Mouse (Mus musculus) limb, embryonic 15.5 days (tissue): ENCODE data around the gene H2-T23. TPM values are rescaled to one million over a fixed set of nuclear protein-coding genes. Genes with fewer than 3 reads are reported as not detected.
"Not testable (repeated sequence)": the region's sequence is repeated elsewhere in the genome, so short reads cannot be mapped to it uniquely, and the experiment has no call there.

ENCODE experiments used
- ATAC-seq: fragments of 200-750 bp; cut with Nextera tagmentation; 2 replicates; pipeline ENCODE4 v1.8.0; 2017; ENCODE audit warnings: low read depth, moderate TSS enrichment; ENCODE audit not compliant: insufficient number of reproducible peaks, low FRiP score, low TSS enrichment
- H3K27ac ChIP-seq: fragments of 300-500 bp; sonication (generic); 2 replicates; pipeline ENCODE4 v1.5.1; 2015; ENCODE audit warnings: moderate library complexity, mild to moderate bottlenecking, inconsistent platforms
- H3K27me3 ChIP-seq: fragments of 300-500 bp; sonication (generic); 2 replicates; pipeline ENCODE4 v1.6.1; 2015; ENCODE audit warnings: inconsistent platforms
- H3K36me3 ChIP-seq: fragments of 300-500 bp; sonication (generic); 2 replicates; pipeline ENCODE4 v1.6.1; 2015; ENCODE audit warnings: inconsistent platforms
- H3K4me1 ChIP-seq: fragments of 300-500 bp; sonication (generic); 2 replicates; pipeline ENCODE4 v1.6.1; 2015; ENCODE audit warnings: inconsistent platforms
- H3K4me2 ChIP-seq: fragments of 300-500 bp; sonication (generic); 2 replicates; pipeline ENCODE4 v1.6.1; 2015; ENCODE audit warnings: mild to moderate bottlenecking, inconsistent platforms
- H3K4me3 ChIP-seq: fragments of 300-500 bp; sonication (generic); 2 replicates; pipeline ENCODE4 v1.5.1; 2015; ENCODE audit warnings: mild to moderate bottlenecking, inconsistent platforms
- H3K9ac ChIP-seq: fragments of 300-500 bp; sonication (generic); 2 replicates; pipeline ENCODE4 v1.6.1; 2015; ENCODE audit warnings: inconsistent platforms
- H3K9me3 ChIP-seq: fragments of 300-500 bp; sonication (generic); 2 replicates; pipeline ENCODE4 v1.6.1; 2016; ENCODE audit warnings: inconsistent platforms
- WGBS: fragments of 180-500 bp; shearing (Covaris S2); methylation state at CpG from one replicate; pipeline ENCODE4 v1.1.7; 2015; 5-methylcytosine and 5-hydroxymethylcytosine counted together
- polyA plus RNA-seq: library from polyadenylated mRNA; unstranded; fragments of >200 nt; fragmentation: Nextera tagmentation; extraction: Ambion mirVana; gene quantifications from 2 replicates; pipeline ENCODE4 v1.2.1, GENCODE M21; 2015

The H2-T23 gene
- polyA plus RNA-seq, 1 experiment from 2014 or later: 19.2 TPM

- H3K4me3 ChIP-seq: peak overlapping the region; percentile 51
- H3K4me1 ChIP-seq: peaks cover 10% of the 10 kb centered on the region; the same call in 1 of the 2 replicates
- H3K9me3 ChIP-seq, H3K27ac ChIP-seq, H3K36me3 ChIP-seq, H3K27me3 ChIP-seq: not testable (repeated sequence)
- H3K9ac ChIP-seq: peak overlapping the region; percentile 39; the same call in 1 of the 2 replicates
- 2% methylated on average over 40 of the region's 40 CpGs for WGBS
- ATAC-seq: 0 out of 2 replicates have a peak, but pooled peaks have one; percentile 30
- H3K4me2 ChIP-seq: peak overlapping the region; percentile 90
These were observed 898 bp downstream of the H2-T23 start for GRCm38 (mm10) chr17:36031583-36032331.

DNA sequence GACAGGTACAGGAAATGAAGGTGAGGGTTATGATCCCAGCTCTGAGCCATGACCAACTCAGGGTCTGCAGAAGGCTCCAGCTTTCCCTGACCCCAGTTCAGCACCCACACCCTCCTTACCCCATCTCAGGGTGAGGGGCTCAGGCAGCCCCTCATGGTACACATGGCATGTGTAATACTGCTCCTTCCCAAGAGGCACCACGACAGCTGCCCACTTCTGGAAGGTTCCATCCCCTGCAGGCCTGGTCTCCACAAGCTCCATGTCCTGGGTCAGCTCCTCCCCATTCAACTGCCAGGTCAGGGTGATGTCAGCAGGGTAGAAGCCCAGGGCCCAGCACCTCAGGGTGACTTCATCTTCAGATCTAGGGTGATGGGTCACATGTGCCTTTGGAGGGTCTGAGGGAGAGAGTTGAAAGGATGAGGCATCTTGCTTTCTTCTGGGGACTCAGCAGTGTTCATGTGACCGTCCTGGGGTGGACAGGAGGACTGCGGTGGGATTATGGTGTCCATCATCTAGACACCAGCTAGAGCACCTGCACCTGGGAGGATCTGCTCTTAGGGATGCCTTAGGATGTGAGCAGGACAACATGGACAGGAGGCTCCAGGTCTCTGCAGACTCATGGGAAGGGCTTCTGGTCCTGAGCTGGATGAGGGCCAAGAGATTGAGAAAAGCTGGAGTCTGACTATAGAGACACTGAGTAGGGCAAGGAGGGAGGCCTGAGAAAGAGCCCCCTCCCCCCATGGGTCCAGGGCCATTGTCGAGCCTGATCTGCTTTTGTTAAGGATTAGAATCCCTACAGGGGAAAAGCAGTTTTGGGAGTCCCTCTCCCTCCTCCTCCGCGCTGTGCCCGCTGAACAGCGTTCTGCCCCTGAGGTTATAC lies 1.7 kb downstream of the H2-T23 start:
- peak overlapping the region; percentile 51 for H3K4me3 ChIP-seq
- not testable (repeated sequence) for ATAC-seq, H3K27ac ChIP-seq, H3K9me3 ChIP-seq, H3K36me3 ChIP-seq, H3K9ac ChIP-seq, H3K27me3 ChIP-seq
- peak overlapping the region; percentile 90 for H3K4me2 ChIP-seq
- 38% methylated on average over 8 of the region's 8 CpGs for WGBS
- peaks cover 10% of the 10 kb centered on the region; the same call in 1 of the 2 replicates for H3K4me1 ChIP-seq

GRCm38 (mm10) chr17:36030046-36030702 lies 2.5 kb downstream of the H2-T23 start:
- H3K27me3 ChIP-seq, H3K4me3 ChIP-seq, ATAC-seq, H3K36me3 ChIP-seq, H3K27ac ChIP-seq, H3K9me3 ChIP-seq, H3K9ac ChIP-seq, H3K4me2 ChIP-seq: not testable (repeated sequence)
- 73% methylated on average over 4 of the region's 4 CpGs for WGBS
- peaks cover 10% of the 10 kb centered on the region; the same call in 1 of the 2 replicates for H3K4me1 ChIP-seq

DNA sequence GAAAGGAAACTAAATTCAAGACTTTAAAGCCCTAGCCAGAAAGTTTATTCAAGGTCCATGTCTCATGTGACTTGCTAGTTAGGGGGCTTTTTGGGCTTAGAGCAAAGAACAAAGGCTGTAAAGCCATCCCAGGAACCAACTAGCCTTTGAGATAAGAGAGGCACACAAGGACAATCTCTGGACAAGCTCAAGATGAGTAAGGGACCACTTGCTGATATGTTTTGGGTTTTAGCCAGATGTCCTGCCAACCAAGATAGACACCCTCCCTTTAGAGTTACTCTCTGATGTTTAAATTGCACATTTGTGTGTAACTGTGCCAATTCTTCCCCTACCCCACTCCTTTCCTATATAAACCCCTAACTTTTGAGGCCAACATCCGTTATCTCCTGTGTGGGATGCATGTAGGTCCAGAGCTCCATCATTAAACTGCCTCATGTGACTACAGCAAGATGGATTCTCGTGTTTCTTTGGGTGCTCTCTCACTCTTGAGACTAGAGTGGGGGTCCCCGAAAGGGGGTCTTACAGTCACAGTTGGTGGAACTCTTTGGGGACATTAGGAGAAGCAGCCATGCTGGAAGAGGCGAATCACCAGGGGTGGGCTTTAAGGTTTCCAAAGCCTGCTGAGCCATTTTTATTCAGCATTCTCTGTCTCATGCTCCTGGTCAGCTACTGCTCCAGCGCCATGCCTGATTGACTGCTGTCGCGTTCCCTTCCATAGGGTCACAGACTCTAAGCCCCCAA lies 3.6 kb downstream of the H2-T23 start:
- Histone ChIP-seq H3K27me3 (no peaks in the 10 kb centered on the region), H3K27ac (no peak overlapping the region), H3K9me3 (no peaks in the 10 kb centered on the region), H3K9ac (no peak overlapping the region), H3K4me1 (peaks cover 14% of the 10 kb centered on the region; the same call in 1 of the 2 replicates), H3K36me3 (no peaks in the 10 kb centered on the region), H3K4me2 (no peak overlapping the region), H3K4me3 (no peak overlapping the region)
- WGBS: 86% methylated on average over 7 of the region's 7 CpGs
- no peak for ATAC-seq

- H3K4me3 ChIP-seq: no peak overlapping the region
- H3K27me3 ChIP-seq: no peaks in the 10 kb centered on the region
- H3K36me3 ChIP-seq: no peaks in the 10 kb centered on the region
- H3K27ac ChIP-seq: no peak overlapping the region
- H3K4me2 ChIP-seq: no peak overlapping the region
- no peaks in the 10 kb centered on the region for H3K9me3 ChIP-seq
- 86% methylated on average over 4 of the region's 4 CpGs for WGBS
- H3K9ac ChIP-seq: no peak overlapping the region
- peaks cover 20% of the 10 kb centered on the region for H3K4me1 ChIP-seq
- ATAC-seq: no peak
These were observed 5.0 kb downstream of the H2-T23 start for GRCm38 (mm10) chr17:36027663-36028062.

DNA sequence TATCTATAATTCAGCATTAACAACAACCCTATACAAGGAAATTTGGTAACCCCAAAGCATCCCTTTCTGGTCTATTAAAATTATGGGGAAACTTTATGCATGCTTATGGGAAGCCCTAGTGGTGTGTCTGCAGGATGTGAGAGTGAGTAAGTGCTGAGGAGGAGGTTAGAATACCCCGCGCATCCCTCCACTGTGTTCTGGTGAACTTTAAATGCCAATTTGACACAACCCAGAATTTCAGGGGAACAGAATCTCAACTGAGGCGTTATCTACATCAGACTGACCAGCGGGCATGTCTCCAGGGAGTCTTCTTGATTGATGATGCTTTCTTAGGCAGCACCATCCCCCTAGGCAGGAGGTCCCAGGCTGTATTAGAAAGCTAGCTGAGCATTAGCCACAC lies 6.8 kb downstream of the H2-T23 start:
- Histone ChIP-seq H3K4me2 (no peak overlapping the region), H3K36me3 (no peaks in the 10 kb centered on the region), H3K27me3 (no peaks in the 10 kb centered on the region), H3K9me3 (no peaks in the 10 kb centered on the region), H3K4me1 (peaks cover 10% of the 10 kb centered on the region), H3K27ac (no peak overlapping the region), H3K9ac (no peak overlapping the region), H3K4me3 (no peak overlapping the region)
- ATAC-seq: no peak
- WGBS: 85% methylated on average over 4 of the region's 4 CpGs

DNA sequence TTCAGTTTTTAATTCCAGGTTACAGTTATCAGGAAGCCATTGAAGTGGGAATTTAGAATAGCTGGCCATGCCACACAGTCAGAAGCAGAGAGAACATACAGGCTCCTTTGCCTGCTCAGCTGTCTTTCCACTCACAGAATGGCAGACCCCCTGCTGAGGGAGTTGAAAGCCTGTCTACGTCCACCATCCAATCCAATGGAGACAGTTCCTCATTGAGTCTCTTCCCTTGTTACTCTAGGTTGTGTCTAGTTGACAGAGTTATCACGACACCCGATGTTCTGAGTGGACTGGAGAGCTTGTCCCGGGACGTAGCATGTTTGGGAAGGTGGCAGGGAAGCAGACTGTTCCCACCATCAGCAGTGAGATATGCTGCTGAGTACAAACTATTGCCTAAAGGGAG lies 7.5 kb downstream of the H2-T23 start:
- Histone ChIP-seq H3K4me1 (peaks cover 10% of the 10 kb centered on the region), H3K4me2 (no peak overlapping the region), H3K27ac (no peak overlapping the region), H3K9ac (no peak overlapping the region), H3K9me3 (no peaks in the 10 kb centered on the region), H3K4me3 (no peak overlapping the region), H3K27me3 (no peaks in the 10 kb centered on the region), H3K36me3 (no peaks in the 10 kb centered on the region)
- no peak for ATAC-seq
- WGBS: 73% methylated on average over 5 of the region's 5 CpGs

- Histone ChIP-seq H3K9me3 (no peaks in the 10 kb centered on the region), H3K9ac (no peak overlapping the region), H3K36me3 (no peaks in the 10 kb centered on the region), H3K4me2 (no peak overlapping the region), H3K27ac (peak overlapping the region; percentile 76), H3K27me3 (no peaks in the 10 kb centered on the region), H3K4me1 (peaks cover 10% of the 10 kb centered on the region), H3K4me3 (no peak overlapping the region)
- WGBS: 58% methylated on average over 9 of the region's 9 CpGs
- no peak for ATAC-seq
These were observed 8.7 kb downstream of the H2-T23 start for GRCm38 (mm10) chr17:36023710-36024654.

- no peak for ATAC-seq
- H3K9me3 ChIP-seq: no peaks in the 10 kb centered on the region
- H3K27me3 ChIP-seq: no peaks in the 10 kb centered on the region
- WGBS: 87% methylated on average over 6 of the region's 6 CpGs
- H3K36me3 ChIP-seq: no peaks in the 10 kb centered on the region
- H3K27ac ChIP-seq: no peak overlapping the region
- no peak overlapping the region for H3K4me2 ChIP-seq
- H3K4me1 ChIP-seq: peaks cover 10% of the 10 kb centered on the region
- no peak overlapping the region for H3K9ac ChIP-seq
- no peak overlapping the region for H3K4me3 ChIP-seq
These were observed 9.7 kb downstream of the H2-T23 start for GRCm38 (mm10) chr17:36022922-36023321.

DNA sequence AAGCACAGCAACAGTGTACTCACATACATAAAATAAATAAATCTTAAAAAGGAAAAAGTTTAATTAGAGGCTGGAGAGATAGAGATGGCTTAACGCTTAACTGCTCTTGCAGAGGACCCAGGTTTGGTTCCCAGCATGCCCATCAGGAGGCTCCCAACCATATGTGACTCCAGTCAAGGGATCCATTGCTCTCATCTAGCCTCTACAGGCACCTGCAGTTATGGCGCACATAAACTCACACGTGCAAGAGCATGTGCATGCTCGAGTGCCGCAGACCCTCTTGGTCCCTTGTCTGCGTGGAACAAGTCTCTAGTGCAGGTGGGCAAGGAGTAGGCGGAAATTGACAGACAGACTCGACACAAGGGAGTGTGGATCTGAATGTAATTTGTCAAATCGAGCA lies 10.6 kb downstream of the H2-T23 start:
- Histone ChIP-seq H3K9ac (no peak overlapping the region), H3K36me3 (no peaks in the 10 kb centered on the region), H3K27ac (no peak overlapping the region), H3K9me3 (no peaks in the 10 kb centered on the region), H3K4me1 (peaks cover 10% of the 10 kb centered on the region), H3K4me3 (no peak overlapping the region), H3K4me2 (no peak overlapping the region), H3K27me3 (no peaks in the 10 kb centered on the region)
- ATAC-seq: no peak
- WGBS: 91% methylated on average over 9 of the region's 9 CpGs
